In the genomic region with DNA sequence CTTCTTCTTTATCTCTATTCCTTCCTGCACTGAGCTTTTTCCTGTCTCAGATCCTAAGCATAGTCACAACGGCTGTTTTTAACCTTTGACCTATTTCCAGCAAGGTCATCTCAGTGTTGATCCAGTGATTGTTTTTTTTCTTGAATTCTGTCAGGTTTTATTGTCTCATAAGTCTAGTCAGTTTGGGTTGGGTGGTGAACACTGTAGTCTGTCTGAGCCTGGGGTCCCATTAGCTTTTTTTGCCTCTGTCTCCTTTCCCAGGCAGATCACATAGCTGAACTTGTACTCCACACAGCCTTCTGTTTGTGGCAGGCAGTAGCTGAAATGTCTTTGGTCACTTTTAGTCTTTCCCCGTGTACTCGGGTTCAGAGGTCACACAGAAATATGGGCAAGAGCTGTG, we compare ENCODE assay signal across 24 mouse cellular contexts. TPM values are rescaled to one million over a fixed set of nuclear protein-coding genes. Genes with fewer than 3 reads are reported as not detected.
DNase-seq lines count a peak whose midpoint lies in the region; ATAC-seq and TF ChIP-seq lines count a peak whose summit lies in the region.
"Had no signal": no experiment of that assay in that cellular context is flagged by ENCODE, and none has a peak within 500 bp of the region (broad histone marks: within the 10 kb centered on the region; RNA-seq: fewer than 3 reads in every experiment).

No protein-coding gene starts in this region.

- no peaks in the 10 kb centered on the region for H3K27me3 ChIP-seq in heart, adult 2 months (ENCODE audit: control insufficient read depth, insufficient read depth, low read length)
- no peaks in the 10 kb centered on the region for H3K27me3 ChIP-seq in heart, postnatal 0 days (ENCODE audit: control insufficient read depth, insufficient read depth, low read length)
- no peaks in the 10 kb centered on the region for H3K27me3 ChIP-seq in heart, embryonic 10.5 days (ENCODE audit: insufficient read depth, poor library complexity, severe bottlenecking)
- H3K27me3 ChIP-seq in liver, postnatal 0 days (ENCODE audit: insufficient read depth, low read length) = no peaks in the 10 kb centered on the region
- no peaks in the 10 kb centered on the region for H3K27me3 ChIP-seq in midbrain, postnatal 0 days (ENCODE audit: insufficient read depth, low read length)
- H3K27me3 ChIP-seq: embryonic facial prominence, embryonic 13.5 days; midbrain, embryonic 15.5 days; neural tube, embryonic 13.5 days had no signal

- peaks cover 30% of the 10 kb centered on the region for H3K36me3 ChIP-seq in heart, adult 2 months (ENCODE audit: control insufficient read depth, insufficient read depth, low read length)
- peaks cover 81% of the 10 kb centered on the region for H3K36me3 ChIP-seq in heart, postnatal 0 days (replicated peaks; ENCODE audit: control insufficient read depth, insufficient read depth, low read length)
- H3K36me3 ChIP-seq in heart, embryonic 10.5 days = peaks cover 97% of the 10 kb centered on the region
- H3K36me3 ChIP-seq in liver, postnatal 0 days (replicated peaks; ENCODE audit: insufficient read depth, low read length) = peaks cover 81% of the 10 kb centered on the region
- no peaks in the 10 kb centered on the region for H3K36me3 ChIP-seq in midbrain, postnatal 0 days (ENCODE audit: insufficient read depth, low read length)
- H3K36me3 ChIP-seq: midbrain, embryonic 15.5 days had no signal

- no peak for DNase-seq in heart, adult 2 months
- DNase-seq in heart, postnatal 14 days = no peak
- DNase-seq in heart, postnatal 0 days (ENCODE audit: low spot score) = peak; percentile 10
- DNase-seq in heart, embryonic 10.5 days (ENCODE audit: low spot score) = no peak
- DNase-seq in liver, postnatal 0 days = no peak
- DNase-seq in midbrain, postnatal 0 days (ENCODE audit: low spot score) = no peak
- DNase-seq in adrenal gland, postnatal 10 days = no peak
- DNase-seq: adrenal gland, postnatal 36 days; cerebellum, adult 18-20 months; cerebellum, postnatal 25 days; embryo, embryonic 11 days; retina, postnatal 1 day; right cerebral cortex, postnatal 25 days; spleen, adult 18-20 months had no signal

- H3K9me3 ChIP-seq in heart, postnatal 0 days (replicated peaks; ENCODE audit: control insufficient read depth, low read length) = no peaks in the 10 kb centered on the region
- no peaks in the 10 kb centered on the region for H3K9me3 ChIP-seq in heart, embryonic 10.5 days
- no peaks in the 10 kb centered on the region for H3K9me3 ChIP-seq in liver, postnatal 0 days (ENCODE audit: low read length)
- no peaks in the 10 kb centered on the region for H3K9me3 ChIP-seq in midbrain, postnatal 0 days (ENCODE audit: low read length)
- H3K9me3 ChIP-seq: embryonic facial prominence, embryonic 13.5 days; midbrain, embryonic 15.5 days; neural tube, embryonic 13.5 days had no signal

- WGBS in heart, adult 2 months = 22% methylated on average over 3 of the region's 3 CpGs
- 40% methylated on average over 3 of the region's 3 CpGs for whole genome bisulfite sequencing in heart, postnatal 0 days
- WGBS in heart, embryonic 10.5 days = 49% methylated on average over 3 of the region's 3 CpGs
- 49% methylated on average over 3 of the region's 3 CpGs for WGBS in liver, postnatal 0 days (ENCODE audit: insufficient replicate concordance)
- 75% methylated on average over 3 of the region's 3 CpGs for WGBS in midbrain, postnatal 0 days

- peak overlapping the region; percentile 78 for H3K27ac ChIP-seq in heart, adult 2 months
- peak overlapping the region; percentile 56 for H3K27ac ChIP-seq in heart, postnatal 0 days (ENCODE audit: low read depth)
- no peak overlapping the region for H3K27ac ChIP-seq in heart, embryonic 10.5 days
- peak overlapping the region; percentile 85 for H3K27ac ChIP-seq in brown adipose tissue, adult 24 weeks (replicated peaks; ENCODE audit: low read depth, low read length)
- peak overlapping the region; percentile 82 for H3K27ac ChIP-seq in liver, postnatal 0 days (ENCODE audit: low read depth)
- H3K27ac ChIP-seq in midbrain, postnatal 0 days (ENCODE audit: low read depth, low read length) = no peak overlapping the region
- H3K27ac ChIP-seq: embryonic facial prominence, embryonic 13.5 days; macrophage; midbrain, embryonic 15.5 days; neural tube, embryonic 13.5 days had no signal

- no peak overlapping the region for H3K4me2 ChIP-seq in heart, postnatal 0 days (ENCODE audit: low read depth, low read length)
- no peak overlapping the region for H3K4me2 ChIP-seq in liver, postnatal 0 days (ENCODE audit: low read depth, low read length)
- H3K4me2 ChIP-seq in midbrain, postnatal 0 days (ENCODE audit: low read depth, low read length, poor library complexity, severe bottlenecking) = no peak overlapping the region
- H3K4me2 ChIP-seq: embryonic facial prominence, embryonic 13.5 days; midbrain, embryonic 15.5 days; neural tube, embryonic 13.5 days had no signal

- no peak for TF ChIP-seq CTCF in heart, adult 2 months (IDR thresholded peaks at IDR 0.05)
- no peak for TF ChIP-seq CTCF in heart, postnatal 0 days (IDR thresholded peaks at IDR 0.05; ENCODE audit: low read depth)
- TF ChIP-seq CTCF in liver, postnatal 0 days (IDR thresholded peaks at IDR 0.05; ENCODE audit: low read depth) = no peak
- TF ChIP-seq CTCF in midbrain, postnatal 0 days (IDR thresholded peaks at IDR 0.05) = no peak

- intact Hi-C loops in heart, adult 2 months (cut with DNase I) = loop anchor here (2.0 kb wide), 1 partner anchor 17 kb away; no protein-coding TSS in a partner anchor
- intact Hi-C loops in heart, postnatal 14 days (cut with DNase I) = no loop called here

- no peak for ATAC-seq in heart, postnatal 0 days (ENCODE audit: insufficient read depth, low read depth)
- ATAC-seq in liver, postnatal 0 days = peak; percentile 53; the same call in 1 of the 2 replicates
- no peak for ATAC-seq in midbrain, postnatal 0 days (ENCODE audit: low FRiP score)
- ATAC-seq: CD4-positive, CD25-positive, alpha-beta regulatory T cell, adult 4 months; forebrain, embryonic 14.5 days; intestine, postnatal 0 days; lung, postnatal 0 days; midbrain, embryonic 15.5 days had no signal

- H3K4me1 ChIP-seq in heart, adult 2 months (ENCODE audit: control insufficient read depth, insufficient read depth, low read length) = peaks cover 9% of the 10 kb centered on the region
- H3K4me1 ChIP-seq in heart, postnatal 0 days (ENCODE audit: control insufficient read depth, insufficient read depth) = 0 out of 2 replicates have a peak, but pooled peaks cover 5% of the 10 kb centered on the region
- H3K4me1 ChIP-seq in heart, embryonic 10.5 days = peaks cover 3% of the 10 kb centered on the region; the same call in 1 of the 2 replicates
- peaks cover 10% of the 10 kb centered on the region for H3K4me1 ChIP-seq in brown adipose tissue, adult 24 weeks (ENCODE audit: control insufficient read depth, insufficient read depth, insufficient read length, low read length)
- peaks cover 3% of the 10 kb centered on the region; the same call in 1 of the 2 replicates for H3K4me1 ChIP-seq in liver, postnatal 0 days (ENCODE audit: insufficient read depth)
- no peaks in the 10 kb centered on the region for H3K4me1 ChIP-seq in midbrain, postnatal 0 days (ENCODE audit: insufficient read depth, low read length)
- H3K4me1 ChIP-seq: embryonic facial prominence, embryonic 13.5 days; midbrain, embryonic 15.5 days; neural tube, embryonic 13.5 days had no signal

- H3K9ac ChIP-seq in heart, adult 2 months (ENCODE audit: low read depth, low read length) = no peak overlapping the region
- H3K9ac ChIP-seq in heart, postnatal 0 days (replicated peaks; ENCODE audit: low read depth, low read length) = no peak overlapping the region
- no peak overlapping the region for H3K9ac ChIP-seq in liver, postnatal 0 days (replicated peaks)
- no peak overlapping the region for H3K9ac ChIP-seq in midbrain, postnatal 0 days (replicated peaks; ENCODE audit: low read length, poor library complexity, severe bottlenecking)
- H3K9ac ChIP-seq: embryonic facial prominence, embryonic 13.5 days; midbrain, embryonic 15.5 days; neural tube, embryonic 13.5 days had no signal

- no peak for TF ChIP-seq POLR2A in heart, adult 2 months (IDR thresholded peaks at IDR 0.05; ENCODE audit: insufficient read depth, low read depth, low read length)

- H3K79me2 ChIP-seq in heart, adult 2 months (replicated peaks; ENCODE audit: control insufficient read depth, insufficient read depth, low read length) = 0 out of 2 replicates have a peak, but pooled peaks cover 1% of the 10 kb centered on the region

- H3K4me3 ChIP-seq in heart, adult 2 months = no peak overlapping the region
- no peak overlapping the region for H3K4me3 ChIP-seq in heart, postnatal 0 days (ENCODE audit: low read depth, low read length)
- H3K4me3 ChIP-seq in heart, embryonic 10.5 days = no peak overlapping the region
- H3K4me3 ChIP-seq in brown adipose tissue, adult 24 weeks (ENCODE audit: insufficient read depth, low read depth, low read length) = no peak overlapping the region
- no peak overlapping the region for H3K4me3 ChIP-seq in liver, postnatal 0 days (ENCODE audit: low read depth, low read length)
- no peak overlapping the region for H3K4me3 ChIP-seq in midbrain, postnatal 0 days (ENCODE audit: low read depth, low read length)
- H3K4me3 ChIP-seq: embryonic facial prominence, embryonic 13.5 days; midbrain, embryonic 15.5 days; myocyte; neural tube, embryonic 13.5 days had no signal

- TF ChIP-seq EP300 in heart, adult 2 months (IDR thresholded peaks at IDR 0.05; ENCODE audit: insufficient read depth, low read depth, low read length) = no peak
- TF ChIP-seq EP300 in heart, postnatal 0 days (IDR thresholded peaks at IDR 0.05; ENCODE audit: low read depth) = no peak
- no peak for TF ChIP-seq EP300 in liver, postnatal 0 days (IDR thresholded peaks at IDR 0.05; ENCODE audit: low read depth)

RNA-seq across cellular contexts. Expression of gene Marf1, which starts 14.9 kb away (rescaled TPM):
- 10 to 100 TPM; 32.4 to 36.1 TPM for total RNA-seq in heart, adult 2 months (2021)
- 8.3 and 19.2 TPM in 2 replicates for polyA plus RNA-seq in heart, adult 2 months (2012; rRNA removed)
- 10 to 100 TPM; 28.9 to 29.5 TPM for total RNA-seq in heart, postnatal 14 days (2021)
- total RNA-seq in heart, postnatal 0 days (2014; rRNA removed; ENCODE audit: low replicate concordance) = 8.7 and 10.7 TPM in 2 replicates
- 5.1 and 6.4 TPM in 2 replicates for polyA plus RNA-seq in heart, postnatal 0 days (2015; fragmentation: Nextera tagmentation; extraction: Ambion mirVana)
- 10.0 and 10.6 TPM in 2 replicates for polyA plus RNA-seq in heart, embryonic 10.5 days (2016; fragmentation: Nextera tagmentation; extraction: Ambion mirVana)
- polyA plus RNA-seq in brown adipose tissue, adult 24 weeks (2012; ENCODE audit: insufficient read depth, insufficient read length, missing spikeins) = 12.3 and 14.0 TPM in 2 replicates
- 6.1 TPM in 2 replicates for polyA plus RNA-seq in liver, postnatal 0 days (2015; fragmentation: Nextera tagmentation; extraction: Ambion mirVana)
- 24.0 and 29.7 TPM in 2 replicates for total RNA-seq in midbrain, postnatal 0 days (2014; rRNA removed)
- 8.7 and 9.4 TPM in 2 replicates for polyA plus RNA-seq in midbrain, postnatal 0 days (2015; fragmentation: Nextera tagmentation; extraction: Ambion mirVana)
- 10 to 100 TPM; 64.9 to 66.4 TPM for total RNA-seq in adrenal gland, postnatal 10 days (2021)

RNA-seq across cellular contexts. Expression of gene Nde1, which starts 15.0 kb away (rescaled TPM):
- 10 to 100 TPM; 30.0 to 31.9 TPM for total RNA-seq in heart, adult 2 months (2021)
- polyA plus RNA-seq in heart, adult 2 months (2012; rRNA removed) = 28.2 and 39.7 TPM in 2 replicates
- 10 to 100 TPM; 31.6 to 32.1 TPM for total RNA-seq in heart, postnatal 14 days (2021)
- 48.7 and 61.6 TPM in 2 replicates for total RNA-seq in heart, postnatal 0 days (2014; rRNA removed; ENCODE audit: low replicate concordance)
- polyA plus RNA-seq in heart, postnatal 0 days (2015; fragmentation: Nextera tagmentation; extraction: Ambion mirVana) = 33.9 and 37.0 TPM in 2 replicates
- 90.2 and 111 TPM in 2 replicates for polyA plus RNA-seq in heart, embryonic 10.5 days (2016; fragmentation: Nextera tagmentation; extraction: Ambion mirVana)
- 14.3 and 16.5 TPM in 2 replicates for polyA plus RNA-seq in brown adipose tissue, adult 24 weeks (2012; ENCODE audit: insufficient read depth, insufficient read length, missing spikeins)
- 24.9 and 28.1 TPM in 2 replicates for polyA plus RNA-seq in liver, postnatal 0 days (2015; fragmentation: Nextera tagmentation; extraction: Ambion mirVana)
- 10.5 and 14.6 TPM in 2 replicates for total RNA-seq in midbrain, postnatal 0 days (2014; rRNA removed)
- 10.7 and 12.0 TPM in 2 replicates for polyA plus RNA-seq in midbrain, postnatal 0 days (2015; fragmentation: Nextera tagmentation; extraction: Ambion mirVana)
- 10 to 100 TPM; 35.9 to 39.0 TPM for total RNA-seq in adrenal gland, postnatal 10 days (2021)

Comparison
In these comparisons a context has a peak if more than half of its experiments do, and no peak if none do; other contexts are left out.
1. H3K27ac ChIP-seq: peak in heart, adult 2 months (single experiment), heart, postnatal 0 days (single experiment), brown adipose tissue, adult 24 weeks (single experiment) and liver, postnatal 0 days (single experiment); none in heart, embryonic 10.5 days (single experiment) and midbrain, postnatal 0 days (single experiment).